ENCODE assay signal across 21 mouse cellular contexts in the genomic region with DNA sequence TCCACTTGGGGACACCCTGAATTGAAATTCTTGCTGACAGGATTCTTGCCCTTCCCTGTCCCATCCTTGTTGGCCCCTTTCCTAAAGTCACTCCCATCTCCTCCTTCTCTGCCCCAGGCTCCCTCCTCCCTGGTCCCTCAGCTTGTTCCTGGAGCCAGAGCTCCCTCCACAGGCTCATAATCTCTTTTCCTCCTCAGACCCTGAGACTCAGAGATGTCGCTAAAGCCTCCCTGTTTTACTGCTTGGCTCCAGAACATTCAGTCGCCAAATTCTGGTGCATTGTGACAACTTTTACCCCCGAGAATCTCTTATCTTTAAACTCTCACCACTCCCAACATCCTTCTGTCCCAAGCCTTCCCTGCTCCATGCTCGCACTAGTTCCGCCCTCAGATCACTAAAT. TPM values are rescaled to one million over a fixed set of nuclear protein-coding genes. Genes with fewer than 3 reads are reported as not detected.
A peak's percentile ranks its signal among the peaks of the same experiment; 100 is the strongest.
DNase-seq lines count a peak whose midpoint lies in the region; ATAC-seq and TF ChIP-seq lines count a peak whose summit lies in the region.
"Had no signal": no experiment of that assay in that cellular context is flagged by ENCODE, and none has a peak within 500 bp of the region (broad histone marks: within the 10 kb centered on the region; RNA-seq: fewer than 3 reads in every experiment).

No protein-coding gene starts in this region.

- H3K4me3 ChIP-seq in heart, embryonic 11.5 days (ENCODE audit: low read depth, low read length), result no peak overlapping the region
- H3K4me3 ChIP-seq in intestine, postnatal 0 days (ENCODE audit: low read depth, low read length), result no peak overlapping the region
- H3K4me3 ChIP-seq in intestine, embryonic 16.5 days (ENCODE audit: low read length), result no peak overlapping the region
- H3K4me3 ChIP-seq in lung, postnatal 0 days (ENCODE audit: low read depth, low read length), result no peak overlapping the region
- H3K4me3 ChIP-seq: embryonic facial prominence, embryonic 12.5 days; forebrain, embryonic 12.5 days; hindbrain, embryonic 12.5 days had no signal

- no peak for TF ChIP-seq EP300 in lung, postnatal 0 days (IDR thresholded peaks at IDR 0.05)

- no peak overlapping the region for H3K4me2 ChIP-seq in heart, embryonic 11.5 days
- H3K4me2 ChIP-seq in intestine, postnatal 0 days (replicated peaks; ENCODE audit: low read depth), result no peak overlapping the region
- no peak overlapping the region for H3K4me2 ChIP-seq in intestine, embryonic 16.5 days (ENCODE audit: low read depth, low read length)
- no peak overlapping the region for H3K4me2 ChIP-seq in lung, postnatal 0 days (replicated peaks; ENCODE audit: low read depth, low read length)
- H3K4me2 ChIP-seq: embryonic facial prominence, embryonic 12.5 days; forebrain, embryonic 12.5 days; hindbrain, embryonic 12.5 days had no signal

- no peaks in the 10 kb centered on the region for H3K36me3 ChIP-seq in heart, embryonic 11.5 days (ENCODE audit: control insufficient read depth, insufficient read depth, low read length)
- H3K36me3 ChIP-seq in intestine, postnatal 0 days (ENCODE audit: control insufficient read depth, insufficient read depth), result no peaks in the 10 kb centered on the region
- no peaks in the 10 kb centered on the region for H3K36me3 ChIP-seq in intestine, embryonic 16.5 days (ENCODE audit: control insufficient read depth, insufficient read depth, low read length)
- H3K36me3 ChIP-seq in lung, postnatal 0 days (ENCODE audit: insufficient read depth, low read length), result no peaks in the 10 kb centered on the region
- H3K36me3 ChIP-seq: embryonic facial prominence, embryonic 12.5 days; forebrain, embryonic 12.5 days; hindbrain, embryonic 12.5 days had no signal

- H3K27me3 ChIP-seq in heart, embryonic 11.5 days (ENCODE audit: control insufficient read depth, insufficient read depth, low read length), result no peaks in the 10 kb centered on the region
- no peaks in the 10 kb centered on the region for H3K27me3 ChIP-seq in intestine, postnatal 0 days (replicated peaks; ENCODE audit: control insufficient read depth, insufficient read depth, low read length)
- no peaks in the 10 kb centered on the region; the same call in 1 of the 2 replicates for H3K27me3 ChIP-seq in intestine, embryonic 16.5 days (replicated peaks; ENCODE audit: control insufficient read depth, insufficient read depth, low read length)
- no peaks in the 10 kb centered on the region for H3K27me3 ChIP-seq in lung, postnatal 0 days (replicated peaks; ENCODE audit: insufficient read depth, low read length)
- H3K27me3 ChIP-seq: CH12.LX; embryonic facial prominence, embryonic 12.5 days; hindbrain, embryonic 12.5 days had no signal

- 52% methylated on average over 5 of the region's 5 CpGs for WGBS in heart, embryonic 11.5 days (ENCODE audit: insufficient replicate concordance)
- WGBS in intestine, postnatal 0 days, result 57% methylated on average over 5 of the region's 5 CpGs
- WGBS in intestine, embryonic 16.5 days, result 55% methylated on average over 5 of the region's 5 CpGs
- WGBS in lung, postnatal 0 days, result 50% methylated on average over 5 of the region's 5 CpGs

- ATAC-seq in heart, embryonic 11.5 days (replicated peaks; ENCODE audit: insufficient number of reproducible peaks, low FRiP score, low TSS enrichment), result no peak
- no peak for ATAC-seq in intestine, postnatal 0 days
- no peak for ATAC-seq in intestine, embryonic 16.5 days
- no peak for ATAC-seq in lung, postnatal 0 days
- ATAC-seq: forebrain, embryonic 16.5 days; hindbrain, embryonic 16.5 days; inflammation-experienced regulatory T-cells, adult 6 months had no signal

- no peak overlapping the region for H3K9ac ChIP-seq in heart, embryonic 11.5 days (ENCODE audit: low read depth, low read length)
- no peak overlapping the region for H3K9ac ChIP-seq in intestine, postnatal 0 days (ENCODE audit: low read depth, low read length)
- H3K9ac ChIP-seq in intestine, embryonic 16.5 days (ENCODE audit: low read depth, low read length), result no peak overlapping the region
- H3K9ac ChIP-seq in lung, postnatal 0 days (replicated peaks; ENCODE audit: low read depth), result no peak overlapping the region
- H3K9ac ChIP-seq: embryonic facial prominence, embryonic 12.5 days; forebrain, embryonic 12.5 days; hindbrain, embryonic 12.5 days had no signal

- no peaks in the 10 kb centered on the region for H3K9me3 ChIP-seq in heart, embryonic 11.5 days (replicated peaks; ENCODE audit: control insufficient read depth, low read length)
- H3K9me3 ChIP-seq in intestine, postnatal 0 days (ENCODE audit: control insufficient read depth), result no peaks in the 10 kb centered on the region
- H3K9me3 ChIP-seq in intestine, embryonic 16.5 days (ENCODE audit: control insufficient read depth, low read length), result no peaks in the 10 kb centered on the region
- no peaks in the 10 kb centered on the region for H3K9me3 ChIP-seq in lung, postnatal 0 days (ENCODE audit: low read length)
- H3K9me3 ChIP-seq: forebrain, embryonic 12.5 days; hindbrain, embryonic 12.5 days had no signal

- H3K4me1 ChIP-seq in heart, embryonic 11.5 days (ENCODE audit: control insufficient read depth, insufficient read depth, low read length), result no peaks in the 10 kb centered on the region
- no peaks in the 10 kb centered on the region for H3K4me1 ChIP-seq in intestine, postnatal 0 days (replicated peaks; ENCODE audit: control insufficient read depth, insufficient read depth, low read length)
- no peaks in the 10 kb centered on the region for H3K4me1 ChIP-seq in intestine, embryonic 16.5 days (ENCODE audit: control insufficient read depth, insufficient read depth, low read length)
- H3K4me1 ChIP-seq in lung, postnatal 0 days (ENCODE audit: insufficient read depth, low read depth, low read length), result no peaks in the 10 kb centered on the region
- H3K4me1 ChIP-seq: embryonic facial prominence, embryonic 12.5 days; forebrain, embryonic 12.5 days; hindbrain, embryonic 12.5 days had no signal

- H3K27ac ChIP-seq in heart, embryonic 11.5 days (ENCODE audit: low read depth, low read length), result no peak overlapping the region
- H3K27ac ChIP-seq in intestine, postnatal 0 days (ENCODE audit: low read depth, low read length), result no peak overlapping the region
- H3K27ac ChIP-seq in intestine, embryonic 16.5 days (ENCODE audit: low read length), result no peak overlapping the region
- H3K27ac ChIP-seq in lung, postnatal 0 days (ENCODE audit: low read length), result no peak overlapping the region
- H3K27ac ChIP-seq: embryonic facial prominence, embryonic 12.5 days; forebrain, embryonic 12.5 days; hindbrain, embryonic 12.5 days had no signal

- peak; percentile 93 for DNase-seq in heart, adult 11 months
- DNase-seq in lung, postnatal 0 days (ENCODE audit: low spot score), result no peak
- no peak for DNase-seq in lung, postnatal 10 days
- no peak for DNase-seq in frontal cortex, postnatal 36 days (ENCODE audit: low spot score in 2 of 2)
- DNase-seq: adrenal gland, adult 2 months; adrenal gland, postnatal 25 days; cerebellum, adult 8-10 months; cerebellum, postnatal 14 days; gastrocnemius, postnatal 36 days; heart, postnatal 4 days; kidney, adult 18-20 months had no signal

- TF ChIP-seq CTCF in intestine, postnatal 0 days (IDR thresholded peaks at IDR 0.05; ENCODE audit: low read depth), result peak; percentile 30
- peak; percentile 11 for TF ChIP-seq CTCF in lung, postnatal 0 days (IDR thresholded peaks at IDR 0.05)

RNA-seq across cellular contexts. Expression of a gene that starts 12.6 kb away (rescaled TPM):
- 6.3 and 6.9 TPM in 2 replicates for polyA plus RNA-seq in heart, embryonic 11.5 days (2014; fragmentation: Nextera tagmentation; extraction: Ambion mirVana)
- polyA plus RNA-seq in intestine, postnatal 0 days (2015; fragmentation: Nextera tagmentation; extraction: Ambion mirVana), result 0.94 and 1.4 TPM in 2 replicates
- 5.3 and 6.5 TPM in 2 replicates for polyA plus RNA-seq in intestine, embryonic 16.5 days (2015; fragmentation: Nextera tagmentation; extraction: Ambion mirVana)
- 0.35 and 0.44 TPM in 2 replicates for polyA plus RNA-seq in lung, postnatal 0 days (2015; fragmentation: Nextera tagmentation; extraction: Ambion mirVana)

RNA-seq across cellular contexts. Expression of a gene that starts 28.5 kb away (rescaled TPM):
- 5.7 and 5.9 TPM in 2 replicates for polyA plus RNA-seq in heart, embryonic 11.5 days (2014; fragmentation: Nextera tagmentation; extraction: Ambion mirVana)
- polyA plus RNA-seq in intestine, postnatal 0 days (2015; fragmentation: Nextera tagmentation; extraction: Ambion mirVana), result 11.2 and 11.6 TPM in 2 replicates
- 6.8 and 8.0 TPM in 2 replicates for polyA plus RNA-seq in intestine, embryonic 16.5 days (2015; fragmentation: Nextera tagmentation; extraction: Ambion mirVana)
- polyA plus RNA-seq in lung, postnatal 0 days (2015; fragmentation: Nextera tagmentation; extraction: Ambion mirVana), result 15.2 and 16.2 TPM in 2 replicates

RNA-seq across cellular contexts. Expression of a gene that starts 35.0 kb away (rescaled TPM):
- polyA plus RNA-seq in heart, embryonic 11.5 days (2014; fragmentation: Nextera tagmentation; extraction: Ambion mirVana), result 134 and 145 TPM in 2 replicates
- polyA plus RNA-seq in intestine, postnatal 0 days (2015; fragmentation: Nextera tagmentation; extraction: Ambion mirVana), result 287 and 304 TPM in 2 replicates
- 294 and 314 TPM in 2 replicates for polyA plus RNA-seq in intestine, embryonic 16.5 days (2015; fragmentation: Nextera tagmentation; extraction: Ambion mirVana)
- 179 and 180 TPM in 2 replicates for polyA plus RNA-seq in lung, postnatal 0 days (2015; fragmentation: Nextera tagmentation; extraction: Ambion mirVana)

RNA-seq across cellular contexts. Expression of a gene that starts 36.7 kb away (rescaled TPM):
- 2.9 and 3.7 TPM in 2 replicates for polyA plus RNA-seq in heart, embryonic 11.5 days (2014; fragmentation: Nextera tagmentation; extraction: Ambion mirVana)
- polyA plus RNA-seq in intestine, postnatal 0 days (2015; fragmentation: Nextera tagmentation; extraction: Ambion mirVana), result 0.35 and 0.39 TPM in 2 replicates
- polyA plus RNA-seq in intestine, embryonic 16.5 days (2015; fragmentation: Nextera tagmentation; extraction: Ambion mirVana), result 0.66 and 1.1 TPM in 2 replicates
- 1.0 and 1.4 TPM in 2 replicates for polyA plus RNA-seq in lung, postnatal 0 days (2015; fragmentation: Nextera tagmentation; extraction: Ambion mirVana)
- polyA plus RNA-seq: inflammation-experienced regulatory T-cells, adult 6 months had no signal

RNA-seq across cellular contexts. Expression of a gene that starts 59.5 kb away (rescaled TPM):
- polyA plus RNA-seq in heart, embryonic 11.5 days (2014; fragmentation: Nextera tagmentation; extraction: Ambion mirVana), result 157 and 159 TPM in 2 replicates
- 0.08 and 0.58 TPM in 2 replicates for polyA plus RNA-seq in intestine, postnatal 0 days (2015; fragmentation: Nextera tagmentation; extraction: Ambion mirVana)
- 0.09 TPM in 1 of 2 replicates, not detected in the other for polyA plus RNA-seq in intestine, embryonic 16.5 days (2015; fragmentation: Nextera tagmentation; extraction: Ambion mirVana)
- 0.38 and 1.2 TPM in 2 replicates for polyA plus RNA-seq in lung, postnatal 0 days (2015; fragmentation: Nextera tagmentation; extraction: Ambion mirVana)
- polyA plus RNA-seq: forebrain, embryonic 12.5 days; forebrain, embryonic 16.5 days; hindbrain, embryonic 12.5 days; hindbrain, embryonic 16.5 days; inflammation-experienced regulatory T-cells, adult 6 months had no signal
